Mouse (Mus musculus) MEL (cell line): ENCODE measurements around the gene Rassf5.

Experiments used
- POLR2A ChIP-seq, 2 experiments: IDR thresholded peaks; 2 replicates each; pipeline ENCODE4 v1.6.1; 2011 to 2012; ENCODE audit warnings: low read length in 2 of 2, mild to moderate bottlenecking in 2 of 2, control low read depth in 1 of 2, improper control_type of control experiment in 1 of 2, low read depth in 1 of 2, moderate library complexity in 1 of 2; ENCODE audit not compliant: control insufficient read depth in 1 of 2, insufficient read depth in 1 of 2, poor library complexity in 1 of 2
- POLR2AphosphoS2 ChIP-seq: IDR thresholded peaks from 2 replicates; pipeline ENCODE4 v1.6.1; 2011; ENCODE audit warnings: low read length, improper control_type of control experiment
- TAL1 ChIP-seq: IDR thresholded peaks from 2 replicates; pipeline ENCODE4 v1.6.1; 2012; ENCODE audit warnings: mild to moderate bottlenecking, inconsistent platforms, low read length, moderate library complexity, mixed read lengths

DNA sequence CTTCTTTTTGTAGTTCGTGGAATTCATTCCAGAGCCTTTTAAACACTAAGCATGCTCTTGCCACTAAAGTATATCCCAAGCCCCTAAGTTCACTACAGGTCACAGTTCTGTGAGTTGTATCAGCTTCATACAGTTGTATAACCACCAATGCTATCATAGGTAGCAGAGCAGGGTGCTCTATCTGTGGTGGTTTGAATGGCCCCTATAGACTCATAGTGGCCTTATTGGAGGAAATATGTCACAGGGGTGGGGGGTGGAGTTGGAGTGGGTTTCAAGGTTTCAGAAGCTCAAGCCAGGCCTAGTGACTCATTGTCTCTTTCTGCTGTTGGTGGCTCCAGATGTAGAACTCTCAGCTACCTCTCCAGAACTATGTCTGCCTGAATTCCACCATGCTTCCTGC is 102.6 kb downstream of the Rassf5 start:
- TF ChIP-seq POLR2A (IDR thresholded peaks at IDR 0.05; ENCODE audit: control insufficient read depth in 1 of 2, insufficient read depth in 1 of 2, low read depth in 1 of 2, low read length in 2 of 2, poor library complexity in 1 of 2), result no peak
- peak; percentile 81 for TF ChIP-seq TAL1
- TF ChIP-seq POLR2AphosphoS2, result no peak
